Mouse (Mus musculus): ENCODE data around the gene Eif2b1. TPM values are rescaled to one million over a fixed set of nuclear protein-coding genes. Genes with fewer than 3 reads are reported as not detected.
A peak's percentile ranks its signal among the peaks of the same experiment; 100 is the strongest.

The Eif2b1 gene
- polyA plus RNA-seq, 1 experiment = 13.5 TPM

DNA sequence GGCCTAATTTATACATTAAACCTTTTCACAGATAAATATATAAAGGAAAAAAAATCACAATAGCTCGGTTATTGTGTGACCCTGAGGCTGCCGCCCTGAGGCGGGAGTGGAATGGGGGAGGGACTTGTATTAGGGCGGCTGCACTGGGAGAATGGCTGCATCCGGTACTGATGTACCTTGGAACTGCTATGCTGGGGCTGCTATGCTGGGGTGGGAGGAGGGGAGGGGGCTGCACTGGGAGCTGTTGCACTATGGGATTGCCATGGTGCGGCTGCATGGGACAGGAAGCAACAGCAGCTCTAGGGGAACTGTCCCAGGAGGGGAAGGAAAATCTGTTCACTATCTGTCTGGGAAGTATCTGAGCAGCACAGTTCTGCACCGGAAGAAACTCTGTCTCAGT lies 46.5 kb downstream of the Eif2b1 start:
- Histone ChIP-seq H3K36me3 (ENCODE audit: control insufficient read depth, insufficient read depth, low read length) (no peaks in the 10 kb centered on the region), H3K27me3 (ENCODE audit: control insufficient read depth, insufficient read depth, low read length) (no peaks in the 10 kb centered on the region), H3K4me3 (ENCODE audit: control insufficient read depth, low read depth, low read length) (no peak overlapping the region), H3K4me1 (ENCODE audit: control insufficient read depth, insufficient read depth, low read length) (peaks cover 10% of the 10 kb centered on the region), H3K27ac (ENCODE audit: control insufficient read depth, insufficient read depth, low read depth, low read length) (no peak overlapping the region)
- no peak for TF ChIP-seq CTCF (IDR thresholded peaks at IDR 0.05; ENCODE audit: control insufficient read depth, insufficient read depth, insufficient replicate concordance, low read depth, low read length)
- TF ChIP-seq POLR2A (IDR thresholded peaks at IDR 0.05; ENCODE audit: control insufficient read depth, low read depth, low read length) = no peak

DNA sequence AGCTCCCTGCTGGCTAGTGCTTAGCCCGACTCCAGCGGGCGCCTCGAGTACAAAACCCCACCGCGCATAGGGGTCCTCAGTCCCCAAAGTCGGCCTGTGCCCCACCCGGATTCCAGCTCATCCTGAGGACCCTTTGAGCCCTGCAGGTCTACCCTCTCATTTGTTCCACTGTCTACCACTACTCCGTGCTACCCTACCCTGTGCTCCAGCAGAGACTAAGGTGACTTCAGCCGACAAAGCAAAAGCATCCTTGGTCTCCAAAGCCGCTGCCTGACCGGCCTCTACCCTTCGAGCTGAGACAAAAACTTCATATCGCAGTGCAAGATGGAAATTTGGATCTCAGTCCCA lies 47.4 kb downstream of the Eif2b1 start:
- peaks cover 5% of the 10 kb centered on the region for H3K4me1 ChIP-seq (ENCODE audit: control insufficient read depth, insufficient read depth, low read length)
- H3K36me3 ChIP-seq (ENCODE audit: control insufficient read depth, insufficient read depth, low read length) = no peaks in the 10 kb centered on the region
- H3K4me3 ChIP-seq (ENCODE audit: control insufficient read depth, low read depth, low read length) = peak overlapping the region; percentile 83
- no peak for TF ChIP-seq POLR2A (IDR thresholded peaks at IDR 0.05; ENCODE audit: control insufficient read depth, low read depth, low read length)
- no peak for TF ChIP-seq CTCF (IDR thresholded peaks at IDR 0.05; ENCODE audit: control insufficient read depth, insufficient read depth, insufficient replicate concordance, low read depth, low read length)
- no peaks in the 10 kb centered on the region for H3K27me3 ChIP-seq (ENCODE audit: control insufficient read depth, insufficient read depth, low read length)
- peak overlapping the region; percentile 51 for H3K27ac ChIP-seq (ENCODE audit: control insufficient read depth, insufficient read depth, low read depth, low read length)

DNA sequence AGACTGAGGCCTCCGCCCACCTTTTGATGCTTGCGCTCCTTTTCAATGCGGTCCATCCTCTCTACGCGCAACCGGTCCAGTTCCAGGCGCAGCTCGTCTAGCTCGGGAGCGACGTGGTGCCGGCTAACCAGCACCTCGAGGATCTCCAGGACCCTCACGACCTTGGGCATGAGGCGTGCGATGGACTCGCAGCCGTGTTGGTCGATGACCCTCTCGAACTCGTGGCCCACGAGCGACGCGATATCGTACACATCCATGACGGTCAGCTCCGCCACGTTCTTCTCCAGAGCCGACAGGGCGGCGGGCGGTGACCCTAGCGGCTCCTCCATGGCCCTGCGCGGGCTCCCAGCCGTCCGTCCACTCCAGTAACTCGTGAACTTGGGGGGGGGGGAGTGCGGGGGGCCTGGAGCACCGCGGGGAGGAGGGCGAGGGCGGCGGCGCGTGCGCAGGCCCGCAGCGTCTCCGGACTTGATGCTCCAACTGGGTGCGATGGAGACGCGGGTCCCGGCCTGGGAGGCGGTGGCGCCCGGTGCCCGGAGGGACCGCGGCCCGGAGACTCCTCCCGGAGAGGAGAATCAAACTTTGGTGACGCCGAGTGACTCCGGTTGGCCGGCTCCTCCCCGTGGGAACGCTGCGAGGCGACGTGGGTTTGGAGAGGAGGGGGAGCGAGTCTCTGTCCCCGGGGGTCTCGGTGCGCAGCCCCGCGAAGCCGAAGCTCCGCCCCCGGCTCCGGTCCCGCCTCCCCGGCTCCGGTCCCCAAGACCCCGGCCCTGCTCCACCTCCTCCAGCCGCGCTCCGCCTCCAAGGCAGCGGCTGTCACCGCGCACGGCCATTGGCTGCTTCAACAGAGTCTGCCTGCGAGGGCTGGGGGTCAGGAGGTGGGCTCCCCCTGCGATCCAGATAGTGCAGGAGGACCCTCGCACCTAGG lies 48.0 kb downstream of the Eif2b1 start, which contains the start of gene Rilpl1:
TSS of gene Rilpl1 (minus strand) at position 737 of the 928 bp plus-strand sequence.
- peaks cover 5% of the 10 kb centered on the region for H3K4me1 ChIP-seq (ENCODE audit: control insufficient read depth, insufficient read depth, low read length)
- TF ChIP-seq CTCF (IDR thresholded peaks at IDR 0.05; ENCODE audit: control insufficient read depth, insufficient read depth, insufficient replicate concordance, low read depth, low read length) (no peak), POLR2A (IDR thresholded peaks at IDR 0.05; ENCODE audit: control insufficient read depth, low read depth, low read length) (no peak)
- H3K27ac ChIP-seq (ENCODE audit: control insufficient read depth, insufficient read depth, low read depth, low read length) = peak within 1 kb of the TSS; percentile 51
- H3K4me3 ChIP-seq (ENCODE audit: control insufficient read depth, low read depth, low read length) = peak within 1 kb of the TSS; percentile 83
- no peaks in the 10 kb centered on the region for H3K27me3 ChIP-seq (ENCODE audit: control insufficient read depth, insufficient read depth, low read length)
- no peaks in the 10 kb centered on the region for H3K36me3 ChIP-seq (ENCODE audit: control insufficient read depth, insufficient read depth, low read length)

DNA sequence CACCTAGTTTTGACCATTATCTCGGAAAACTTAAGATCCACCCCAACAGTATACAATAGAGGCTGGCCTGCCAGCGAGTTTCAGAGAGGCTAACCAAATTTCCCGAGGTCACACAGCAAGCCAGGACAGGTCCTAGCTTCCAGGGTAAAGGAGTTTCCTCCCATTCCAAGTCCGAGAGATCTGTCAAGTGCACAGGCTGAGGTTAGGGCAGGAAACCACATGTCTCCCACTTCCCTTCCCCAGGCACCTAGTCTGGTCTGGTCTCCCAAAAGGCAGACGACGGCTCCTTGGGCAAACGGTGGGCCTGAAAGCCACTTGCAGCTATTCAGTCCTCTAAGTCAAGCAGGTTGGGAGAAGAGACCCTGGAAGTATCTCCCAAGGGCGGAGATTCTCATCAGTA lies 49.2 kb downstream of the Eif2b1 start:
- Histone ChIP-seq H3K27me3 (ENCODE audit: control insufficient read depth, insufficient read depth, low read length) (no peaks in the 10 kb centered on the region), H3K27ac (ENCODE audit: control insufficient read depth, insufficient read depth, low read depth, low read length) (no peak overlapping the region), H3K4me1 (ENCODE audit: control insufficient read depth, insufficient read depth, low read length) (peaks cover 5% of the 10 kb centered on the region), H3K36me3 (ENCODE audit: control insufficient read depth, insufficient read depth, low read length) (no peaks in the 10 kb centered on the region), H3K4me3 (ENCODE audit: control insufficient read depth, low read depth, low read length) (no peak overlapping the region)
- TF ChIP-seq CTCF (IDR thresholded peaks at IDR 0.05; ENCODE audit: control insufficient read depth, insufficient read depth, insufficient replicate concordance, low read depth, low read length) = no peak

DNA sequence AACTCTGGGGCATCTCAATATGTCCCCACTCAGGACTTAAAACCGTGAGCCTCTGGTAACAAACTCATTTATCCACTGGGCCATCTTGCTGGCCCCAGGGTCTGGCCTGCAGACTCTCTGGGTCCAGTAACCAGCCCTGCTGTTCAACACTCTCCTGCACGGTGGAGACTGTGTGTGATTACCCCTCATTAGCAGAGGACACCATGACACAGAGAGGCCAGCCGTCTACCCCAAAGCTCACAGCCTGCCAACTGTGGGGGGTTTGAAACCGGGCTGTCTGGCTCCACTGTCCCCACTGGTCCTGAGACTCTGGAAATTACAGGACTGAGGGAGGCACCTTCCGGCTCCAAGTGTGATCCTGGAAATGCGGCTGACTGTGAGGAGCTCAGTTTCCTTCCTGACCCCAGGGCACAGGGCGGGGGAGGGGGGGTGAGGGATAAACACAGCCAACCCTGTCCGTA lies 49.7 kb downstream of the Eif2b1 start:
- no peak overlapping the region for H3K27ac ChIP-seq (ENCODE audit: control insufficient read depth, insufficient read depth, low read depth, low read length)
- TF ChIP-seq POLR2A (IDR thresholded peaks at IDR 0.05; ENCODE audit: control insufficient read depth, low read depth, low read length) (no peak), CTCF (IDR thresholded peaks at IDR 0.05; ENCODE audit: control insufficient read depth, insufficient read depth, insufficient replicate concordance, low read depth, low read length) (no peak)
- peaks cover 5% of the 10 kb centered on the region for H3K4me1 ChIP-seq (ENCODE audit: control insufficient read depth, insufficient read depth, low read length)
- no peak overlapping the region for H3K4me3 ChIP-seq (ENCODE audit: control insufficient read depth, low read depth, low read length)
- no peaks in the 10 kb centered on the region for H3K27me3 ChIP-seq (ENCODE audit: control insufficient read depth, insufficient read depth, low read length)
- H3K36me3 ChIP-seq (ENCODE audit: control insufficient read depth, insufficient read depth, low read length) = no peaks in the 10 kb centered on the region

DNA sequence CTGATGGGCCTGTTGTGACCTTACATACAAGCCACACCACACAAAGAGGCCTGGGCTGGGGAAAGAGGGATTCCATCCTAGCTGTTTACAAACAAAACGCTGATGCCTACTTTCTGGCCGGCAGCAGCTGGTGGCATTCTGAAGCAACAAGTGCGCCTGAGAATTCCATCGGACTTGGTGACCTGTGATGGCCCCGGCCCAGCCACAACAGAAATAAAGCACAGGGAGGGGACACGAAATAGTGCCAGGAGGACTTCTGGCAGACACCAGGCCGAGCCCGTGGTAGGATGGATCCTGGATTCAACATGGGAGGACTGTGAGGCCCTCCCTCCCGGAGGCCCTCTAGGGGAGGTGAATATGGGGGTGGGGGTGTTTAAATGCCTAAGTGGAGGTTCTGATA lies 50.1 kb downstream of the Eif2b1 start:
- Histone ChIP-seq H3K4me1 (ENCODE audit: control insufficient read depth, insufficient read depth, low read length) (peaks cover 5% of the 10 kb centered on the region), H3K27ac (ENCODE audit: control insufficient read depth, insufficient read depth, low read depth, low read length) (no peak overlapping the region), H3K36me3 (ENCODE audit: control insufficient read depth, insufficient read depth, low read length) (no peaks in the 10 kb centered on the region), H3K27me3 (ENCODE audit: control insufficient read depth, insufficient read depth, low read length) (no peaks in the 10 kb centered on the region), H3K4me3 (ENCODE audit: control insufficient read depth, low read depth, low read length) (no peak overlapping the region)
- TF ChIP-seq POLR2A (IDR thresholded peaks at IDR 0.05; ENCODE audit: control insufficient read depth, low read depth, low read length) = no peak
- TF ChIP-seq CTCF (IDR thresholded peaks at IDR 0.05; ENCODE audit: control insufficient read depth, insufficient read depth, insufficient replicate concordance, low read depth, low read length) = no peak

DNA sequence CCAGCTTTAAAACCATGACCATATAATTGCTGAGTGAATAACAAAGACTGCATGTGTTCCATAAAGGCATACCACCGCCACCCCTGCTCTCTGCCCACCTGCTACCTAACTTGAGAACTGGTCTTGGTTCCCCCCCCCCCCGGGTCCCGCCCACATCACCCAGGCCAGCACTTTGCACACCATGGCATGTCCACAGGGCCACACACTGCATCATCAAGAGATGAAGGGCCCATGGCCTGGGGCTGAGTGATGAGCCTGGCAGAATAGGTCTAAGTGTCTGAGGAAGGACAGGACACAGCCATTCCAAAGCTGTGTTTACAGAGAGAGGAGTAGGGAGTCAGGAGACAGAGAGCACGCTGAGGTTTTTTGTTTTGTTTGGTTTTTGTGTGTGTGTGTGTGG lies 50.6 kb downstream of the Eif2b1 start:
- H3K27ac ChIP-seq (ENCODE audit: control insufficient read depth, insufficient read depth, low read depth, low read length) = no peak overlapping the region
- H3K4me1 ChIP-seq (ENCODE audit: control insufficient read depth, insufficient read depth, low read length) = peaks cover 5% of the 10 kb centered on the region
- no peaks in the 10 kb centered on the region for H3K36me3 ChIP-seq (ENCODE audit: control insufficient read depth, insufficient read depth, low read length)
- no peak overlapping the region for H3K4me3 ChIP-seq (ENCODE audit: control insufficient read depth, low read depth, low read length)
- H3K27me3 ChIP-seq (ENCODE audit: control insufficient read depth, insufficient read depth, low read length) = no peaks in the 10 kb centered on the region
- TF ChIP-seq POLR2A (IDR thresholded peaks at IDR 0.05; ENCODE audit: control insufficient read depth, low read depth, low read length) (no peak), CTCF (IDR thresholded peaks at IDR 0.05; ENCODE audit: control insufficient read depth, insufficient read depth, insufficient replicate concordance, low read depth, low read length) (no peak)

Measured in testis, adult 2 months (tissue).